Mouse (Mus musculus) cerebellum, adult 2 months (tissue): Measurements from ENCODE around the gene Lcn12. TPM values are rescaled to one million over a fixed set of nuclear protein-coding genes. Genes with fewer than 3 reads are reported as not detected.

Experiments
- DNase-seq, 2 experiments: peaks; one replicate each; pipeline ENCODE4 v3.0.0; 2021
- H3K27ac ChIP-seq: fragments of 200-500 bp; 2 replicates; pipeline ENCODE4 v1.5.1; 2012; ENCODE audit warnings: low read length, control low read depth, inconsistent platforms; ENCODE audit not compliant: insufficient read depth
- H3K27me3 ChIP-seq: fragments of 200-500 bp; 2 replicates; pipeline ENCODE4 v1.6.1; 2012; ENCODE audit warnings: inconsistent platforms, mild to moderate bottlenecking, low read length, moderate library complexity; ENCODE audit not compliant: control insufficient read depth, insufficient read depth
- H3K4me1 ChIP-seq: fragments of 200-500 bp; 2 replicates; pipeline ENCODE4 v1.6.1; 2011; ENCODE audit warnings: low read length; ENCODE audit not compliant: control insufficient read depth, insufficient read depth
- H3K4me3 ChIP-seq: fragments of 200-500 bp; replicated peaks from 2 replicates; pipeline ENCODE3; 2011; ENCODE audit warnings: mild to moderate bottlenecking, low read depth, low read length, control low read depth; ENCODE audit not compliant: insufficient read depth
- CTCF ChIP-seq: fragments of 200-500 bp; IDR thresholded peaks from 2 replicates; pipeline ENCODE4 v1.5.1; 2011; ENCODE audit warnings: low read depth, mild to moderate bottlenecking, control low read depth, low read length, moderate library complexity, borderline replicate concordance; ENCODE audit not compliant: insufficient read depth
- POLR2A ChIP-seq: fragments of 200-500 bp; IDR thresholded peaks from 2 replicates; pipeline ENCODE4 v1.6.1; 2011; ENCODE audit warnings: low read length, control low read depth, borderline replicate concordance; ENCODE audit not compliant: insufficient read depth
- WGBS: fragments of 180-500 bp; shearing (Covaris S2); methylation state at CpG from one replicate; pipeline ENCODE4 v1.1.7; 2018; 5-methylcytosine and 5-hydroxymethylcytosine counted together
- polyA plus RNA-seq: library from polyadenylated mRNA; depleted of rRNA; stranded (reverse); fragments of >200 nt; gene quantifications from 2 replicates; pipeline ENCODE4 v1.2.3, GENCODE M21; 2012

The Lcn12 gene
- polyA plus RNA-seq, 1 experiment: not detected

- H3K27me3 ChIP-seq: no peaks in the 10 kb centered on the region
- peak overlapping the region; percentile 62 for H3K4me3 ChIP-seq
- 6% methylated on average over 3 of the region's 3 CpGs for WGBS
- H3K4me1 ChIP-seq: peaks cover 71% of the 10 kb centered on the region
- no peak for TF ChIP-seq CTCF
- no peak for TF ChIP-seq POLR2A
- DNase-seq: peak in 1 of 2 experiments; percentile 42
- H3K27ac ChIP-seq: peak overlapping the region; percentile 97
Observed at GRCm38 (mm10) chr2:25461407-25461806, 32.3 kb downstream of the Lcn12 start.

- no peaks in the 10 kb centered on the region for H3K27me3 ChIP-seq
- WGBS: 1% methylated on average over 48 of the region's 48 CpGs
- peak within 1 kb of the TSS; percentile 97 for H3K27ac ChIP-seq
- peak within 1 kb of the TSS; percentile 62 for H3K4me3 ChIP-seq
- no peak for TF ChIP-seq CTCF
- TF ChIP-seq POLR2A: peak; percentile 77
- peaks cover 72% of the 10 kb centered on the region for H3K4me1 ChIP-seq
- DNase-seq: peak; percentile 95 to 96
Observed at GRCm38 (mm10) chr2:25460551-25461309, 33.0 kb downstream of the Lcn12 start, which contains the start of gene Paxx. TSS of gene Paxx (minus strand) at chr2:25461094.

- no peak for DNase-seq
- H3K4me1 ChIP-seq: peaks cover 68% of the 10 kb centered on the region
- peak overlapping the region; percentile 80 for H3K27ac ChIP-seq
- no peaks in the 10 kb centered on the region for H3K27me3 ChIP-seq
- peak overlapping the region; percentile 62 for H3K4me3 ChIP-seq
- 4% methylated on average over 5 of the region's 5 CpGs for WGBS
- TF ChIP-seq POLR2A (no peak), CTCF (no peak)
Observed at GRCm38 (mm10) chr2:25460135-25460534, 33.6 kb downstream of the Lcn12 start.

GRCm38 (mm10) chr2:25458911-25459310, 34.8 kb downstream of the Lcn12 start:
- H3K27ac ChIP-seq: peak overlapping the region; percentile 80; the same call in 1 of the 2 replicates
- 15% methylated on average over 5 of the region's 5 CpGs for WGBS
- TF ChIP-seq POLR2A (0 out of 2 replicates have a peak, but pooled peaks have one; percentile 5), CTCF (peak; percentile 22; the same call in 1 of the 2 replicates)

GRCm38 (mm10) chr2:25457022-25457896, 36.5 kb downstream of the Lcn12 start:
- peak overlapping the region; percentile 28; the same call in 1 of the 2 replicates for H3K27ac ChIP-seq
- no peaks in the 10 kb centered on the region for H3K27me3 ChIP-seq
- H3K4me3 ChIP-seq: no peak overlapping the region
- 64% methylated on average over 9 of the region's 9 CpGs for WGBS
- DNase-seq: peak; percentile 55 to 59
- TF ChIP-seq CTCF: no peak
- TF ChIP-seq POLR2A: no peak
- peaks cover 46% of the 10 kb centered on the region for H3K4me1 ChIP-seq

More at GRCm38 (mm10) chr2:25458911-25459310, 34.8 kb downstream of the Lcn12 start:
- Histone ChIP-seq H3K27me3 (no peaks in the 10 kb centered on the region), H3K4me3 (peak overlapping the region; percentile 62), H3K4me1 (peaks cover 55% of the 10 kb centered on the region)
- peak; percentile 52 to 55 for DNase-seq

GRCm38 (mm10) chr2:25456205-25456953, 37.3 kb downstream of the Lcn12 start, which contains the start of gene Clic3:
TSS of gene Clic3 (plus strand) at chr2:25456838.
- Histone ChIP-seq H3K27me3 (no peaks in the 10 kb centered on the region), H3K4me1 (peaks cover 40% of the 10 kb centered on the region), H3K27ac (peak within 1 kb of the TSS; percentile 28; the same call in 1 of the 2 replicates), H3K4me3 (no peak within 1 kb of the TSS)
- WGBS: 59% methylated on average over 14 of the region's 14 CpGs
- TF ChIP-seq POLR2A (peak; percentile 13; the same call in 1 of the 2 replicates), CTCF (no peak)
- no peak for DNase-seq

- no peak for DNase-seq
- peaks cover 24% of the 10 kb centered on the region for H3K4me1 ChIP-seq
- TF ChIP-seq POLR2A (no peak), CTCF (no peak)
- no peak overlapping the region for H3K4me3 ChIP-seq
- no peak overlapping the region for H3K27ac ChIP-seq
- H3K27me3 ChIP-seq: no peaks in the 10 kb centered on the region
- 89% methylated on average over 1 of the region's 1 CpGs for WGBS
Observed at GRCm38 (mm10) chr2:25452951-25453350, 40.8 kb downstream of the Lcn12 start.
